Mouse (Mus musculus) hindbrain, embryonic 16.5 days (tissue): ENCODE measurements at regions not wholly inside any gene's neighbourhood (a gene's known extent, or its start where the extent isn't known, plus 50 kb on each side); places are given as distances from the start of the nearest gene placed in this dataset.

ENCODE experiments used
- ATAC-seq: fragments of 200-750 bp; cut with Nextera tagmentation; 2 replicates; pipeline ENCODE4 v1.8.0; 2017; ENCODE audit warnings: moderate TSS enrichment, moderate library complexity
- H3K27ac ChIP-seq: fragments of 300-500 bp; sonication (generic); 2 replicates; pipeline ENCODE4 v1.5.1; 2014; ENCODE audit warnings: low read depth, mild to moderate bottlenecking, control low read depth, low read length, moderate library complexity
- H3K27me3 ChIP-seq: fragments of 300-500 bp; sonication (generic); replicated peaks from 2 replicates; pipeline ENCODE4 v1.6.1; 2014; ENCODE audit warnings: low read length; ENCODE audit not compliant: control insufficient read depth, insufficient read depth
- H3K36me3 ChIP-seq: fragments of 300-500 bp; sonication (generic); 2 replicates; pipeline ENCODE4 v1.6.1; 2014; ENCODE audit warnings: mild to moderate bottlenecking, low read length, moderate library complexity, mixed read lengths; ENCODE audit not compliant: control insufficient read depth, insufficient read depth
- H3K4me1 ChIP-seq: fragments of 300-500 bp; sonication (generic); 2 replicates; pipeline ENCODE4 v1.6.1; 2014; ENCODE audit warnings: low read depth, low read length; ENCODE audit not compliant: control insufficient read depth, insufficient read depth
- H3K4me2 ChIP-seq: fragments of 300-500 bp; sonication (generic); 2 replicates; pipeline ENCODE4 v1.6.1; 2014; ENCODE audit warnings: mild to moderate bottlenecking, low read length, control low read depth, moderate library complexity
- H3K4me3 ChIP-seq: fragments of 300-500 bp; sonication (generic); 2 replicates; pipeline ENCODE4 v1.5.1; 2014; ENCODE audit warnings: mild to moderate bottlenecking, low read length, control low read depth, moderate library complexity
- H3K9ac ChIP-seq: fragments of 300-500 bp; sonication (generic); 2 replicates; pipeline ENCODE4 v1.6.1; 2014; ENCODE audit warnings: low read depth, mild to moderate bottlenecking, control low read depth, low read length, moderate library complexity
- H3K9me3 ChIP-seq: fragments of 300-500 bp; sonication (generic); 2 replicates; pipeline ENCODE4 v1.6.1; 2014; ENCODE audit warnings: mild to moderate bottlenecking, low read length, moderate library complexity; ENCODE audit not compliant: control insufficient read depth
- WGBS: fragments of 180-500 bp; shearing (Covaris S2); extraction: QIAGEN DNeasy Blood & Tissue Kit; methylation state at CpG from one replicate; pipeline ENCODE4 v1.1.7; 2014; 5-methylcytosine and 5-hydroxymethylcytosine counted together

GRCm38 (mm10) chrX:145758406-145758805, 253.4 kb upstream of the Amot start:
- Histone ChIP-seq H3K4me2 (no peak overlapping the region), H3K4me3 (no peak overlapping the region), H3K36me3 (no peaks in the 10 kb centered on the region), H3K27me3 (no peaks in the 10 kb centered on the region; the same call in 1 of the 2 replicates), H3K4me1 (no peaks in the 10 kb centered on the region), H3K9ac (no peak overlapping the region), H3K27ac (no peak overlapping the region), H3K9me3 (no peaks in the 10 kb centered on the region)
- 50% methylated on average over 5 of the region's 5 CpGs for WGBS
- ATAC-seq, result peak; percentile 67; the same call in 1 of the 2 replicates

DNA sequence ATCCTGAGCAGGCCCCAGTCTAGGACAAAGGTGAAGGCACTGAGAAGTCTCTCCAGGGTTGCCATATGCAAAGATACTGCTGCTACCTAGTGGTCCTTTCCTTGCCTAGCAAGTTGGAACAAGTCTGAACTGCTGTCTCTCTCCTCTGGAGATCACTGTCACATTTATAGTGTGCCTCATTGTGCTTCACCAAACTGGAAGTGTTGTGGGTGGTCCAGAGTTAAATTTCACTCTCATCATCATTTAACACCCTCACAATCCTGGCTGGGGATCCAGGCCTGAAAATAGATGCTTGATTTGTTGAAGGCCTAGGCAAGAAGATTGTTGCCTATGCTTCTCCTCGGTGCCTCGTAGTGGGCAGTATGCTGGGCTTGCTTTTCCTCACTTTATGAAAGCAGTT, 248.4 kb upstream of the Amot start:
- Histone ChIP-seq H3K27me3 (no peaks in the 10 kb centered on the region), H3K4me3 (no peak overlapping the region), H3K36me3 (no peaks in the 10 kb centered on the region), H3K4me1 (no peaks in the 10 kb centered on the region), H3K27ac (no peak overlapping the region), H3K9ac (no peak overlapping the region), H3K9me3 (no peaks in the 10 kb centered on the region), H3K4me2 (no peak overlapping the region)
- 92% methylated on average over 2 of the region's 2 CpGs for WGBS
- no peak for ATAC-seq
